Mouse (Mus musculus) layer of hippocampus, adult 8-10 months (tissue): ENCODE results near the gene Slc8b1. TPM values are rescaled to one million over a fixed set of nuclear protein-coding genes. Genes with fewer than 3 reads are reported as not detected.

ENCODE experiments used
- total RNA-seq, 4 experiments: library from RNA; stranded (reverse); gene quantifications; 2 replicates each; pipeline ENCODE4 v1.2.4; 2022

Slc8b1 gene
- total RNA-seq, 4 experiments from 2014 or later, result 9.6 to 10.8 (median 9.8) TPM

Other genes starting within 250 kb of the Slc8b1 start
- gene Lhx5, start 79.5 kb upstream of the Slc8b1 start, total RNA-seq, result under 1 TPM in 2 of 4 experiments, not detected in 2; 0.10 to 0.11 TPM
- 10 to 100 TPM in 3 of 4 experiments, 1 to 10 TPM in 1; 7.5 to 11.6 (median 10.6) TPM for gene Sdsl, start 38.4 kb upstream of the Slc8b1 start, total RNA-seq
- under 1 TPM in 2 of 4 experiments, not detected in 2; 0.82 to 0.91 TPM for gene Sds, start 34.6 kb upstream of the Slc8b1 start, total RNA-seq
- 10 to 100 TPM; 57.9 to 76.5 (median 66.5) TPM for gene Plbd2, start 7.5 kb upstream of the Slc8b1 start, total RNA-seq
- gene Tpcn1, start 77.5 kb downstream of the Slc8b1 start, total RNA-seq, result 10 to 100 TPM; 38.2 to 43.8 (median 41.1) TPM
- 1 to 10 TPM; 1.2 to 1.6 (median 1.5) TPM for gene Iqcd, start 77.8 kb downstream of the Slc8b1 start, total RNA-seq
- 10 to 100 TPM; 22.1 to 27.3 (median 24.7) TPM for gene Rita1, start 101.4 kb downstream of the Slc8b1 start, total RNA-seq
- gene Ddx54, start 101.6 kb downstream of the Slc8b1 start, total RNA-seq, result 10 to 100 TPM; 32.8 to 37.1 (median 35.7) TPM
- gene Cfap73, start 123.1 kb downstream of the Slc8b1 start, total RNA-seq, result under 1 TPM in 2 of 4 experiments, not detected in 2; 0.50 to 0.56 TPM
- gene Rasal1, start 137.6 kb downstream of the Slc8b1 start, total RNA-seq, result 100 to 1,000 TPM in 2 of 4 experiments, 10 to 100 TPM in 2; 84.4 to 112 (median 96.9) TPM
- gene Dtx1, start 200.8 kb downstream of the Slc8b1 start, total RNA-seq, result 10 to 100 TPM; 62.9 to 71.1 (median 66.9) TPM
- gene Oas2, start 238.7 kb downstream of the Slc8b1 start, total RNA-seq, result under 1 TPM; 0.12 to 0.65 (median 0.40) TPM